Mouse (Mus musculus) hindbrain, embryonic 12.5 days (tissue): ENCODE results near the gene Ptcra. TPM values are rescaled to one million over a fixed set of nuclear protein-coding genes. Genes with fewer than 3 reads are reported as not detected.

Experiments
- ATAC-seq: fragments of 200-750 bp; cut with Nextera tagmentation; 2 replicates; pipeline ENCODE4 v1.8.0; 2017; ENCODE audit warnings: moderate TSS enrichment; ENCODE audit not compliant: low FRiP score
- H3K27ac ChIP-seq: fragments of 300-500 bp; sonication (generic); 2 replicates; pipeline ENCODE4 v1.5.1; 2016; ENCODE audit warnings: mild to moderate bottlenecking
- H3K27me3 ChIP-seq: fragments of 300-500 bp; sonication (generic); 2 replicates; pipeline ENCODE4 v1.6.1; 2016; ENCODE audit warnings: mild to moderate bottlenecking
- H3K36me3 ChIP-seq: fragments of 300-500 bp; sonication (generic); 2 replicates; pipeline ENCODE4 v1.6.1; 2016; ENCODE audit warnings: mild to moderate bottlenecking
- H3K4me1 ChIP-seq: fragments of 300-500 bp; sonication (generic); 2 replicates; pipeline ENCODE4 v1.6.1; 2016
- H3K4me2 ChIP-seq: fragments of 300-500 bp; sonication (generic); replicated peaks from 2 replicates; pipeline ENCODE4 v1.6.1; 2016; ENCODE audit warnings: mild to moderate bottlenecking
- H3K4me3 ChIP-seq: fragments of 300-500 bp; sonication (generic); 2 replicates; pipeline ENCODE4 v1.5.1; 2016; ENCODE audit warnings: mild to moderate bottlenecking
- H3K9ac ChIP-seq: fragments of 300-500 bp; sonication (generic); 2 replicates; pipeline ENCODE4 v1.6.1; 2016; ENCODE audit warnings: mild to moderate bottlenecking, moderate library complexity
- H3K9me3 ChIP-seq: fragments of 300-500 bp; sonication (generic); replicated peaks from 2 replicates; pipeline ENCODE4 v1.6.1; 2016; ENCODE audit warnings: mild to moderate bottlenecking
- WGBS: fragments of 180-500 bp; shearing (Covaris S2); methylation state at CpG from one replicate; pipeline ENCODE4 v1.1.7; 2016; 5-methylcytosine and 5-hydroxymethylcytosine counted together
- polyA plus RNA-seq: library from polyadenylated mRNA; unstranded; fragments of >200 nt; fragmentation: Nextera tagmentation; extraction: Ambion mirVana; gene quantifications from 2 replicates; pipeline ENCODE4 v1.2.1, GENCODE M21; 2016

Ptcra gene
- polyA plus RNA-seq, 1 experiment from 2014 or later: 0.17 TPM

GRCm38 (mm10) chr17:46714756-46715481 lies 48.6 kb downstream of the Ptcra start:
- H3K36me3 ChIP-seq: peaks cover 38% of the 10 kb centered on the region
- no peak overlapping the region for H3K9ac ChIP-seq
- H3K27me3 ChIP-seq: no peaks in the 10 kb centered on the region
- peaks cover 17% of the 10 kb centered on the region for H3K4me1 ChIP-seq
- H3K27ac ChIP-seq: no peak overlapping the region
- WGBS: 94% methylated on average over 11 of the region's 11 CpGs
- no peak overlapping the region for H3K4me2 ChIP-seq
- ATAC-seq: no peak
- H3K4me3 ChIP-seq: no peak overlapping the region
- H3K9me3 ChIP-seq: no peaks in the 10 kb centered on the region

- no peak overlapping the region for H3K27ac ChIP-seq
- no peak overlapping the region for H3K4me2 ChIP-seq
- WGBS: 90% methylated on average over 9 of the region's 9 CpGs
- no peak for ATAC-seq
- no peak overlapping the region for H3K4me3 ChIP-seq
- peaks cover 17% of the 10 kb centered on the region for H3K4me1 ChIP-seq
- H3K9ac ChIP-seq: no peak overlapping the region
- no peaks in the 10 kb centered on the region for H3K9me3 ChIP-seq
- peaks cover 38% of the 10 kb centered on the region for H3K36me3 ChIP-seq
- H3K27me3 ChIP-seq: no peaks in the 10 kb centered on the region
These were observed 49.7 kb downstream of the Ptcra start for GRCm38 (mm10) chr17:46713849-46714248.

GRCm38 (mm10) chr17:46712442-46712841 lies 51.1 kb downstream of the Ptcra start:
- Histone ChIP-seq H3K36me3 (peaks cover 38% of the 10 kb centered on the region), H3K4me2 (peak overlapping the region; percentile 100), H3K4me1 (peaks cover 17% of the 10 kb centered on the region), H3K9me3 (no peaks in the 10 kb centered on the region), H3K9ac (peak overlapping the region; percentile 96), H3K4me3 (peak overlapping the region; percentile 100), H3K27ac (no peak overlapping the region), H3K27me3 (no peaks in the 10 kb centered on the region)
- no peak for ATAC-seq
- WGBS: 73% methylated on average over 7 of the region's 7 CpGs

GRCm38 (mm10) chr17:46711612-46712271 lies 51.8 kb downstream of the Ptcra start:
- Histone ChIP-seq H3K4me1 (peaks cover 20% of the 10 kb centered on the region), H3K4me2 (peak overlapping the region; percentile 100), H3K9me3 (no peaks in the 10 kb centered on the region), H3K9ac (peak overlapping the region; percentile 96), H3K27ac (peak overlapping the region; percentile 76), H3K36me3 (peaks cover 33% of the 10 kb centered on the region), H3K27me3 (no peaks in the 10 kb centered on the region), H3K4me3 (peak overlapping the region; percentile 100)
- peak; percentile 70 for ATAC-seq
- WGBS: under 1% methylated on average over 76 of the region's 76 CpGs

GRCm38 (mm10) chr17:46710959-46711597 lies 52.4 kb downstream of the Ptcra start, which contains the start of gene Pex6:
TSS of gene Pex6 (plus strand) at chr17:46711463.
- Histone ChIP-seq H3K27me3 (no peaks in the 10 kb centered on the region), H3K4me3 (peak within 1 kb of the TSS; percentile 100), H3K36me3 (peaks cover 27% of the 10 kb centered on the region), H3K4me1 (peaks cover 21% of the 10 kb centered on the region), H3K27ac (peak within 1 kb of the TSS; percentile 76), H3K9me3 (no peaks in the 10 kb centered on the region), H3K4me2 (peak within 1 kb of the TSS; percentile 100), H3K9ac (peak within 1 kb of the TSS; percentile 96)
- WGBS: 9% methylated on average over 35 of the region's 36 CpGs
- peak; percentile 90 for ATAC-seq

- H3K9ac ChIP-seq: no peak overlapping the region
- no peak overlapping the region for H3K27ac ChIP-seq
- no peaks in the 10 kb centered on the region for H3K9me3 ChIP-seq
- no peaks in the 10 kb centered on the region for H3K27me3 ChIP-seq
- H3K36me3 ChIP-seq: no peaks in the 10 kb centered on the region
- H3K4me1 ChIP-seq: peaks cover 35% of the 10 kb centered on the region
- no peak overlapping the region for H3K4me3 ChIP-seq
- 94% methylated on average over 14 of the region's 14 CpGs for WGBS
- no peak overlapping the region for H3K4me2 ChIP-seq
- ATAC-seq: no peak
These were observed 57.0 kb downstream of the Ptcra start for GRCm38 (mm10) chr17:46706375-46707089.

Other genes with a start within 250 kb of the Ptcra start
- 14.1 and 14.9 TPM in 2 replicates for gene Cul9, start 217.3 kb downstream of the Ptcra start, polyA plus RNA-seq
- gene Srf, start 207.5 kb downstream of the Ptcra start, polyA plus RNA-seq: 5.9 and 8.1 TPM in 2 replicates
- 80.9 and 81.9 TPM in 2 replicates for gene Ptk7, start 134.2 kb downstream of the Ptcra start, polyA plus RNA-seq
- 37.8 and 40.0 TPM in 2 replicates for gene Klc4, start 117.7 kb downstream of the Ptcra start, polyA plus RNA-seq
- gene Mrpl2, start 117.5 kb downstream of the Ptcra start, polyA plus RNA-seq: 79.7 and 88.2 TPM in 2 replicates
- gene Cul7, start 113.4 kb downstream of the Ptcra start, polyA plus RNA-seq: 52.1 and 53.0 TPM in 2 replicates
- gene Rrp36, start 89.4 kb downstream of the Ptcra start, polyA plus RNA-seq: 54.2 and 61.8 TPM in 2 replicates
- gene Mea1, start 84.9 kb downstream of the Ptcra start, polyA plus RNA-seq: 178 and 183 TPM in 2 replicates
- 139 and 141 TPM in 2 replicates for gene Klhdc3, start 82.8 kb downstream of the Ptcra start, polyA plus RNA-seq
- 103 and 106 TPM in 2 replicates for gene Ppp2r5d, start 58.6 kb downstream of the Ptcra start, polyA plus RNA-seq
- 33.9 and 38.0 TPM in 2 replicates for gene Pex6, start 52.2 kb downstream of the Ptcra start, polyA plus RNA-seq
- gene Gnmt, start 34.5 kb downstream of the Ptcra start, polyA plus RNA-seq: 0.33 and 0.49 TPM in 2 replicates
- gene Cnpy3, start 11.5 kb downstream of the Ptcra start, polyA plus RNA-seq: 58.7 and 61.6 TPM in 2 replicates
- gene 2310039H08Rik, start 8.9 kb upstream of the Ptcra start, polyA plus RNA-seq: 41.1 and 54.7 TPM in 2 replicates
- gene Rpl7l1, start 19.0 kb upstream of the Ptcra start, polyA plus RNA-seq: 130 and 141 TPM in 2 replicates
- gene Bicral, start 94.8 kb upstream of the Ptcra start, polyA plus RNA-seq: 7.6 and 8.1 TPM in 2 replicates
- gene Tbcc, start 127.0 kb upstream of the Ptcra start, polyA plus RNA-seq: 74.5 and 82.9 TPM in 2 replicates
- not detected in 2 replicates for gene Prph2, start 146.7 kb upstream of the Ptcra start, polyA plus RNA-seq
- 23.5 and 23.7 TPM in 2 replicates for gene Ubr2, start 246.8 kb upstream of the Ptcra start, polyA plus RNA-seq